Mouse (Mus musculus): ENCODE results near the gene Kmt5c.

GRCm38 (mm10) chr7:4731090-4731489 is 8.8 kb upstream of the Kmt5c start:
- TF ChIP-seq CTCF (IDR thresholded peaks at IDR 0.05; ENCODE audit: low read depth): no peak
- TF ChIP-seq EP300 (IDR thresholded peaks at IDR 0.05; ENCODE audit: low read depth): no peak

Data from liver, embryonic 14.5 days (tissue).